Mouse (Mus musculus) midbrain, embryonic 11.5 days (tissue): ENCODE results near the gene Polg. TPM values are rescaled to one million over a fixed set of nuclear protein-coding genes. Genes with fewer than 3 reads are reported as not detected.

ENCODE experiments used
- ATAC-seq: fragments of 200-750 bp; cut with Nextera tagmentation; 2 replicates; pipeline ENCODE4 v1.8.0; 2017; ENCODE audit warnings: moderate TSS enrichment, moderate library complexity; ENCODE audit not compliant: low FRiP score
- DNase-seq: peaks from one replicate; pipeline ENCODE4 v3.0.0; 2015; ENCODE audit warnings: low spot score; ENCODE audit errors: missing footprints
- H3K27ac ChIP-seq: fragments of 300-500 bp; sonication (generic); 2 replicates; pipeline ENCODE4 v1.5.1; 2014; ENCODE audit warnings: low read depth, low read length
- H3K27me3 ChIP-seq: fragments of 300-500 bp; sonication (generic); 2 replicates; pipeline ENCODE4 v1.6.1; 2014; ENCODE audit warnings: mild to moderate bottlenecking, low read length, moderate library complexity, mixed read lengths; ENCODE audit not compliant: control insufficient read depth, insufficient read depth
- H3K36me3 ChIP-seq: fragments of 300-500 bp; sonication (generic); 2 replicates; pipeline ENCODE4 v1.6.1; 2014; ENCODE audit warnings: mild to moderate bottlenecking, low read length, moderate library complexity, mixed read lengths; ENCODE audit not compliant: control insufficient read depth, insufficient read depth
- H3K4me1 ChIP-seq: fragments of 300-500 bp; sonication (generic); 2 replicates; pipeline ENCODE4 v1.6.1; 2014; ENCODE audit warnings: low read length; ENCODE audit not compliant: control insufficient read depth, insufficient read depth
- H3K4me2 ChIP-seq: fragments of 300-500 bp; sonication (generic); 2 replicates; pipeline ENCODE4 v1.6.1; 2014; ENCODE audit warnings: mild to moderate bottlenecking, moderate library complexity
- H3K4me3 ChIP-seq: fragments of 300-500 bp; sonication (generic); 2 replicates; pipeline ENCODE4 v1.5.1; 2014; ENCODE audit warnings: low read depth, low read length
- H3K9ac ChIP-seq: fragments of 300-500 bp; sonication (generic); 2 replicates; pipeline ENCODE4 v1.6.1; 2014; ENCODE audit warnings: low read length
- H3K9me3 ChIP-seq: fragments of 300-500 bp; sonication (generic); 2 replicates; pipeline ENCODE4 v1.6.1; 2016; ENCODE audit warnings: low read length; ENCODE audit not compliant: control insufficient read depth
- WGBS: fragments of 180-500 bp; shearing (Covaris S2); extraction: QIAGEN DNeasy Blood & Tissue Kit; methylation state at CpG from one replicate; pipeline ENCODE4 v1.1.7; 2014; 5-methylcytosine and 5-hydroxymethylcytosine counted together
- polyA plus RNA-seq: library from polyadenylated mRNA; unstranded; fragments of >200 nt; fragmentation: Nextera tagmentation; extraction: Ambion mirVana; gene quantifications from 2 replicates; pipeline ENCODE4 v1.2.1, GENCODE M21; 2014

Polg gene
- polyA plus RNA-seq, 1 experiment from 2014 or later, result 26.7 TPM

DNA sequence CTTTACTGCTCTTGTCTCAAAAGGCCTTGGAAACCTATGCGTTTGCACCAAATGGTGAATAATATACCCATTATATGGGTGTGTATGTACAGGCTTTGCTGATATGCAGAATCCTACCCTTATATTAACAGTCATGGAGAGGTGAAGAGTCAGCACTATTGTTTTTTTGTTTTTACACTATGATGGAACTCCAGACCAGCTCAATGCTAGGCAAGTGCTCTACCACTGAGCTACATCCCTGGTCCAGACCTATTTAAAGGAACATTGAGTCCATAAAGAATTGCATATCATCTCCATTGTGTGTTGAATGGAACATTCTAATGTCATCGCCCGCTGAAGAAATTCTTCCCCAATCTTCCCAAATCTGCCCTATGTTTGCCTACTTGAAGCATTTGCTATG, 44.5 kb upstream of the Polg start:
- DNase-seq, result peak; percentile 91
- no peak for ATAC-seq
- 9% methylated on average over 3 of the region's 3 CpGs for WGBS
- peak overlapping the region; percentile 58 for H3K4me2 ChIP-seq
- H3K4me3 ChIP-seq, result no peak overlapping the region
- peak overlapping the region; percentile 21; the same call in 1 of the 2 replicates for H3K9ac ChIP-seq
- H3K4me1 ChIP-seq, result peaks cover 65% of the 10 kb centered on the region
- no peaks in the 10 kb centered on the region for H3K9me3 ChIP-seq
- H3K27me3 ChIP-seq, result peaks cover 94% of the 10 kb centered on the region
- H3K36me3 ChIP-seq, result no peaks in the 10 kb centered on the region
- peak overlapping the region; percentile 31; the same call in 1 of the 2 replicates for H3K27ac ChIP-seq

- Histone ChIP-seq H3K27me3 (peaks cover 91% of the 10 kb centered on the region), H3K4me3 (peak overlapping the region; percentile 76), H3K4me1 (peaks cover 59% of the 10 kb centered on the region), H3K9me3 (no peaks in the 10 kb centered on the region), H3K4me2 (peak overlapping the region; percentile 58), H3K36me3 (no peaks in the 10 kb centered on the region), H3K27ac (peak overlapping the region; percentile 45), H3K9ac (peak overlapping the region; percentile 97)
- WGBS, result 5% methylated on average over 12 of the region's 12 CpGs
- DNase-seq (peak; percentile 95), ATAC-seq (no peak)
Measured at GRCm38 (mm10) chr7:79509710-79510109, 43.5 kb upstream of the Polg start.

DNA sequence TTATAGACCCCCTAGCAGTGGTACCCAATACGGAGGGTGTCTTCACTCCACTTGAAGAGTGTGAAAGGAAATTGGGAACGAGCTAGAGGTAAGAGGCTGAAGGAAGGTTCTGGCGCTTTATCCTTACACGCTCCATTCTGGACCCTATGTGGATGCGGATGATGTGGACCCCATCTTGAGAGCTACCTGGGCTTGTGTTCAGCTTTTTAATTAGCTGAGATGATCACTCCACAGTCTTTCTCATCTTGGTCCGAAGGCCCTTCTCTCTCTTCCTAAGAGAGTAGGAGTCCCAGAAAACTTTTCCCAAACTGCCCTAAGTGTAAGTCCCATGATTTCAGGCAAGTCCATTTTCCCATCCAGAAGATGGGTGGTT, 43.1 kb upstream of the Polg start:
- H3K27ac ChIP-seq, result peak overlapping the region; percentile 45; the same call in 1 of the 2 replicates
- H3K4me3 ChIP-seq, result peak overlapping the region; percentile 76
- DNase-seq, result no peak
- ATAC-seq, result no peak
- 8% methylated on average over 6 of the region's 6 CpGs for WGBS
- H3K4me1 ChIP-seq, result peaks cover 57% of the 10 kb centered on the region
- peaks cover 90% of the 10 kb centered on the region for H3K27me3 ChIP-seq
- H3K36me3 ChIP-seq, result no peaks in the 10 kb centered on the region
- H3K9ac ChIP-seq, result peak overlapping the region; percentile 97
- H3K9me3 ChIP-seq, result no peaks in the 10 kb centered on the region
- H3K4me2 ChIP-seq, result peak overlapping the region; percentile 58

DNA sequence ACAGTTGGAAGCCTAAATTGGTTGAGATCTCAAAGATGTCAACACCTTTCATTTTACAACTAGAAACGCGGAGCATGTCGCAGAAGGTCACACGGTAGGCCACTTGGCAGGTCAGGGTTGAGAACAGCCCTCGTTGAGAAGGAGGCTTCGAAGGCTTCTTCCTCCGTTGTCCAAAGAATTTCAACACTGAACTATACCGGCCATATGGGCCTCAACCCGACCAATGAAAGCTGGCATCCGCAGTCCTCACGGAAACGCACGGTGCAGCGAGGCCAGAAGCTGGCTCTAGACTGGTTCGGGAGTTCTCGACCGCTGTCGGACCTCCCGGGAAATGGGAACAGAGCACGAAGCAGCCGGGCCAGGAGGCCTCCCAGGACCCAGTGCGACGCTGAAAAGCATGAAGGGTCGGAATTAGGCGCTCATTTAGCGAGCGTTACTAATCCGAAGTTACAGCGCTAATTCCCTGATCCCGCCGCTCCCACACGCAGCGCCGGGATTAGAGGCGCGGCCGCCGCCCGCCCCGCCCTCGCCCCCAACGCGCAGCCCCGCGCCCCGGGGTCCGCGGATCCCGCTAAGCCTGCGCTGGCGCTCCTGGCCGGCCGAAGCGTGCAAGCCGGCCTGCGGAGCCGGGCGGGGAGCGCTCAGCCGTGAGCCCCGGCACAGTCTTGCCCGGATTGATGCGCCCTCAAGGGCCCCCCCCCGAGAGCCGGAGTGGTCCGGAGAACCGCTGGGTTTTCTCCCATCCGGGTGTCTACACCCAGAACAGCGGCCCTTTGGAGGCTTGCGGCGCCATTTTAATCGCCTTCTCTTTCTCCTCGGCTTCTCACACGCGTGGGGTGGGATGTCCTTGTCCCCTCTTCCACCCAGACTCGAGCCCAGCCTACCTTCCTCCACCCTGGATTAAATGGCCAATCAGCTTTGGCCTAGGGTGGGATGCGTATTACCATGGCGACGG, 42.4 kb upstream of the Polg start:
- peak; percentile 8; the same call in 1 of the 2 replicates for ATAC-seq
- peak overlapping the region; percentile 97 for H3K9ac ChIP-seq
- peak overlapping the region; percentile 58 for H3K4me2 ChIP-seq
- WGBS, result under 1% methylated on average over 79 of the region's 79 CpGs
- DNase-seq, result peak; percentile 95
- peak overlapping the region; percentile 76 for H3K4me3 ChIP-seq
- H3K27ac ChIP-seq, result peak overlapping the region; percentile 58
- H3K4me1 ChIP-seq, result peaks cover 58% of the 10 kb centered on the region
- no peaks in the 10 kb centered on the region for H3K36me3 ChIP-seq
- no peaks in the 10 kb centered on the region for H3K9me3 ChIP-seq
- peaks cover 90% of the 10 kb centered on the region for H3K27me3 ChIP-seq

DNA sequence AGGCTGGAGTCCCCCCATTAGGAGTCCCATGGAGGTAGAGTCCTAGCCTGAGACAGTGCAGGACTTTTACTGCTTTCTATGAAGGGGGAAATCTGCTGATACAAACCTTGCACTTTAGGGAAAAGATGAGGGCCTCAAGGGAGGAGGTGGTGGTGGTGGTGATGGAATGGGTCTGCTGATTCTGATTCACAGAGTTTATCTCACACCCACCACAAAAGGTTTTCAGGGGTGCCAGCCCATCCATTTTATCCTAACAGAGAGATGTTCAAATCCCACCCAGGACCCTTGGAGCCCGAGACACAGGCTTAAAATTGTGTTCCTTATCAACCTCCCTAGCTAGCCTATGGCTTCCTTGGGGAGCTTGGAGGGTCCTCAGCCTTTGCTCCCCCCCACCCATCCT, 41.6 kb upstream of the Polg start:
- Histone ChIP-seq H3K9me3 (no peaks in the 10 kb centered on the region), H3K4me2 (peak overlapping the region; percentile 58), H3K27me3 (peaks cover 91% of the 10 kb centered on the region), H3K27ac (peak overlapping the region; percentile 58), H3K36me3 (no peaks in the 10 kb centered on the region), H3K4me1 (peaks cover 58% of the 10 kb centered on the region), H3K4me3 (peak overlapping the region; percentile 76), H3K9ac (peak overlapping the region; percentile 97)
- DNase-seq (peak; percentile 91), ATAC-seq (no peak)
- 10% methylated on average over 1 of the region's 1 CpGs for WGBS

DNA sequence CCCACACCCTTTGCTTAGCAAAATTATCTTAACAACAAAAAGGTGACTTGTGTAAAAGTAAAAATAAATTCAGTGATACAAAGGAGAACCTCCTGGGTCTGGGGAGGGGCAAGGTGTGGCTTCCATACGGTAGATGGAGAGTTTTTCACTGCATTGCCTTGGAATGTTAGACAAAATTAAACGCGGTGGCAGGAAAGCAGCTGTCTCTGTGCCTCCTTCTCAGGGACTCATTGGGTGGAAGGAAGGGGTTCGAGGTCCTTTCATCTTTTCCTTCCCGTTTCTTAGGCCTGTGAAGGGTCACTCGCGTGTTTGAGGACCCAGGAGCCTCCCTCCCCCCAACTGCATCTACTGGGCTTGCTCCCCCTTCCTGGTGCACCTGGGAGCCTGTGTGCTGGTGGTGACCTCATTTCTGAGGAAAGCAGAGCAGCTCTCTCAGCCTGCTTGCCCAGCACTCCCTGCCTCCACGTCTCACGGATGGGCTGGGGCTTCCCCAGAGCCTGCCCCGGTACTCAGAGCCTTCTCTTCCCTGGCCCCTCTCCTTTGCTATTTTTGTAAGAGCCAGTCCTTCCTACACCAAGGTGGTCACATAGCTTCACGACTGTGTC, 41.0 kb upstream of the Polg start:
- peak overlapping the region; percentile 58 for H3K4me2 ChIP-seq
- H3K27me3 ChIP-seq, result peaks cover 91% of the 10 kb centered on the region
- peak overlapping the region; percentile 97 for H3K9ac ChIP-seq
- H3K36me3 ChIP-seq, result no peaks in the 10 kb centered on the region
- peaks cover 54% of the 10 kb centered on the region for H3K4me1 ChIP-seq
- peak; percentile 92 for DNase-seq
- H3K27ac ChIP-seq, result peak overlapping the region; percentile 58
- no peaks in the 10 kb centered on the region for H3K9me3 ChIP-seq
- H3K4me3 ChIP-seq, result peak overlapping the region; percentile 76
- no peak for ATAC-seq
- 2% methylated on average over 11 of the region's 11 CpGs for WGBS

- Histone ChIP-seq H3K4me1 (peaks cover 54% of the 10 kb centered on the region), H3K9ac (peak overlapping the region; percentile 97), H3K27me3 (peaks cover 91% of the 10 kb centered on the region), H3K36me3 (no peaks in the 10 kb centered on the region), H3K4me2 (peak overlapping the region; percentile 58), H3K4me3 (peak overlapping the region; percentile 76), H3K9me3 (no peaks in the 10 kb centered on the region), H3K27ac (peak overlapping the region; percentile 95)
- peak; percentile 94 for DNase-seq
- ATAC-seq, result no peak
- WGBS, result 4% methylated on average over 6 of the region's 6 CpGs
Measured at GRCm38 (mm10) chr7:79506531-79507090, 40.4 kb upstream of the Polg start.

- ATAC-seq (peak; percentile 86), DNase-seq (peak; percentile 97)
- H3K36me3 ChIP-seq, result no peaks in the 10 kb centered on the region
- peaks cover 51% of the 10 kb centered on the region for H3K4me1 ChIP-seq
- H3K27me3 ChIP-seq, result peaks cover 92% of the 10 kb centered on the region
- peak overlapping the region; percentile 95 for H3K27ac ChIP-seq
- H3K4me2 ChIP-seq, result peak overlapping the region; percentile 58
- H3K9ac ChIP-seq, result peak overlapping the region; percentile 97
- H3K9me3 ChIP-seq, result no peaks in the 10 kb centered on the region
- peak overlapping the region; percentile 76 for H3K4me3 ChIP-seq
- under 1% methylated on average over 28 of the region's 28 CpGs for WGBS
Measured at GRCm38 (mm10) chr7:79505876-79506530, 39.8 kb upstream of the Polg start.
